Mouse (Mus musculus) hindbrain, embryonic 15.5 days (tissue): ENCODE data around the gene Fryl. TPM values are rescaled to one million over a fixed set of nuclear protein-coding genes. Genes with fewer than 3 reads are reported as not detected.

Experiments used
- ATAC-seq: fragments of 200-750 bp; cut with Nextera tagmentation; 2 replicates; pipeline ENCODE4 v1.8.0; 2017; ENCODE audit warnings: low read depth, moderate number of reproducible peaks, moderate TSS enrichment; ENCODE audit not compliant: low FRiP score
- H3K27ac ChIP-seq: fragments of 300-500 bp; sonication (generic); replicated peaks from 2 replicates; pipeline ENCODE4 v1.5.1; 2015; ENCODE audit warnings: mild to moderate bottlenecking, inconsistent platforms
- H3K27me3 ChIP-seq: fragments of 300-500 bp; sonication (generic); 2 replicates; pipeline ENCODE4 v1.6.1; 2015; ENCODE audit warnings: control low read depth, inconsistent platforms
- H3K36me3 ChIP-seq: fragments of 300-500 bp; sonication (generic); 2 replicates; pipeline ENCODE4 v1.6.1; 2015; ENCODE audit warnings: control low read depth, inconsistent platforms
- H3K4me1 ChIP-seq: fragments of 300-500 bp; sonication (generic); replicated peaks from 2 replicates; pipeline ENCODE4 v1.6.1; 2015; ENCODE audit warnings: control low read depth, inconsistent platforms
- H3K4me2 ChIP-seq: fragments of 300-500 bp; sonication (generic); 2 replicates; pipeline ENCODE4 v1.6.1; 2015; ENCODE audit warnings: moderate library complexity, mild to moderate bottlenecking, inconsistent platforms
- H3K4me3 ChIP-seq: fragments of 300-500 bp; sonication (generic); 2 replicates; pipeline ENCODE4 v1.5.1; 2015; ENCODE audit warnings: mild to moderate bottlenecking, inconsistent platforms
- H3K9ac ChIP-seq: fragments of 300-500 bp; sonication (generic); 2 replicates; pipeline ENCODE4 v1.6.1; 2015; ENCODE audit warnings: inconsistent platforms
- H3K9me3 ChIP-seq: fragments of 300-500 bp; sonication (generic); 2 replicates; pipeline ENCODE4 v1.6.1; 2016; ENCODE audit warnings: control low read depth, inconsistent platforms
- WGBS: fragments of 180-500 bp; shearing (Covaris S2); methylation state at CpG from one replicate; pipeline ENCODE4 v1.1.7; 2015; 5-methylcytosine and 5-hydroxymethylcytosine counted together
- polyA plus RNA-seq: library from polyadenylated mRNA; unstranded; fragments of >200 nt; fragmentation: Nextera tagmentation; extraction: Ambion mirVana; gene quantifications from 2 replicates; pipeline ENCODE4 v1.2.1, GENCODE M21; 2015

Fryl gene
- polyA plus RNA-seq, 1 experiment from 2014 or later = 40.1 TPM

DNA sequence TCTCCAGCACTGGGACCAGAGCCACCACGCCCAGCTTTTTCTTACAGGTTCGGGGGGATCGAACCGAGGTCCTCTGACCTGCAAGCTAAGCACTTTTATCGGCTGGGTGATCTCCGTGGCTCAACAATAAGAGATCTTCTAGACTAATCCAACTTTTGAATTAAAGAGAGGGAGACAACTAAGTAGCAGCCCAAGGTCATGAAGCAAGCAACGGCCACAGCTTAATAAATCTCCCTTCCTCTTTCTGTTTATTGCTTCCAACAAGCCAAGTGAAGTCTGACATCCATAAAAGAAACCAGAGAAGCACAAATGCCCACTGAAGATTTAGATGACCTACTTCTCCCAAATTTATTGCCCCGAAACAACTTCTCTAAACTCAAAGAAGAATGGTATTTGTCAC is 54.3 kb downstream of the Fryl start:
- H3K27ac ChIP-seq = no peak overlapping the region
- H3K9ac ChIP-seq = no peak overlapping the region
- no peaks in the 10 kb centered on the region for H3K9me3 ChIP-seq
- no peak for ATAC-seq
- H3K4me2 ChIP-seq = no peak overlapping the region
- 91% methylated on average over 8 of the region's 8 CpGs for WGBS
- no peaks in the 10 kb centered on the region for H3K27me3 ChIP-seq
- H3K4me3 ChIP-seq = no peak overlapping the region
- H3K4me1 ChIP-seq = no peaks in the 10 kb centered on the region
- H3K36me3 ChIP-seq = no peaks in the 10 kb centered on the region

DNA sequence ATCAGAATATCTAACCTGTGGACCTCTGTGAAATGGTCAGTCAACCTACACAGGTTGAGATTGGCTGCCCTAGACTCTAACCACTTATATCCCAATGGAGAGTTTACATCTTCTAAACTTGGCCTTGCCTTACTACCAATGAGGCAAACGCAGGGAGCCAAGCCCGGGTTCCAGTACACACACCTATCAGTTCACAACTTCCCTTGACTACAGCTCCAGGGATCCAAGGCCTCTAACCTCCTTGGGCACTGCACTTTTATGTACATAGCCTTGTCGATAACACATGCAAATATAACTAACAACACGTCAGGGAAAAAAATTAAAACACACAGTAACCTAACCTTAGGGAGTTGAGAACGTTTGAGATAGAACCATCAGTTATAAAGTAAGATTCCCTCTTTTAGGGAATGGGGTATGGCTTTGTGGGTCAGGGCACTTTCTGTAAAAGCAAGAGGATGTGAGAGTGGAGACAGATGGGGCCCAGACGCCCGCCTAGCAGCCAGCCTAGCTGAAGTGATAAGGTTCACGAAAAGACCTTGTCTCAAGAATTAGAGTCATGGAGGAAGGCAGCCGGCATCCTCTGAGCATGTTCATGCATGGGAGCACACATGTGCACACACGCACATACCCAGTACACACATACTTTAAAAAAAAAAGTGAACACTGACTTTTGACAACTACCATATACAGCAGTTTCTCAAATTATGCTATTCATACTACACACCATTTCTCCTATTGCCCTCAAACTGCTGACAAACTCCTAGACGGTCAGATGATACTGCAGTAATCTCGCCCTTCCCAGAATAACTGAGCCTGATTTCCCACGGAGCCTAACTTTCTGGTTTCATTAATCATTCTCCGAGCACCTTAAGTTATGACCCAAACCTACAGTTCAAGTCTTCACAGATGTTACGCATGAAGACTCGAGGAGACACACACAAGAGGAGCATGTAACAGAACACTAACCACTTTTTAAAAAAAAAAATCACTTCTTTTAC is 55.7 kb downstream of the Fryl start:
- no peak for ATAC-seq
- Histone ChIP-seq H3K27me3 (no peaks in the 10 kb centered on the region), H3K9me3 (no peaks in the 10 kb centered on the region), H3K4me3 (no peak overlapping the region), H3K27ac (no peak overlapping the region), H3K9ac (no peak overlapping the region), H3K4me1 (no peaks in the 10 kb centered on the region), H3K4me2 (no peak overlapping the region), H3K36me3 (no peaks in the 10 kb centered on the region)
- 88% methylated on average over 16 of the region's 16 CpGs for WGBS

DNA sequence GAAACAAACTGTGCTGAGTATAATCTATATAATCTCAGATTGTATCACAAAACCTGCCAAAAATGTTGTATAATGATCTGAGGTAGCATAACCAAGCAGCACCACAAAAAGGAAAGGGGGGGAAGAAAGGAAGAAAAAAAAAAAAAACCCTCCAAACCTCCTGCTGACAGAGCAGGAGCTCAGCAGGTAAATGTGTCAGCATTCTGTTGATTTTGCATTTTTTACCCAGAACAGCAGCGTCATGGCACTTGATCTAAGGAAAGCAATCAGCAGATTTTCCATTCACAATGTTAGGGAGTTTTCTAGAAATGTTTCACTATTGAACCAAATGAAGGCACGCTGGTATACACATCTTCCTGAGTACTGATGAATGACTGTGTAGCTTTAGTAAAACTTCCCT is 56.8 kb downstream of the Fryl start:
- Histone ChIP-seq H3K4me3 (no peak overlapping the region), H3K4me2 (no peak overlapping the region), H3K9ac (no peak overlapping the region), H3K4me1 (no peaks in the 10 kb centered on the region), H3K9me3 (no peaks in the 10 kb centered on the region), H3K27me3 (no peaks in the 10 kb centered on the region), H3K36me3 (peaks cover 2% of the 10 kb centered on the region; the same call in 1 of the 2 replicates), H3K27ac (no peak overlapping the region)
- ATAC-seq = no peak
- WGBS = 81% methylated on average over 2 of the region's 2 CpGs

DNA sequence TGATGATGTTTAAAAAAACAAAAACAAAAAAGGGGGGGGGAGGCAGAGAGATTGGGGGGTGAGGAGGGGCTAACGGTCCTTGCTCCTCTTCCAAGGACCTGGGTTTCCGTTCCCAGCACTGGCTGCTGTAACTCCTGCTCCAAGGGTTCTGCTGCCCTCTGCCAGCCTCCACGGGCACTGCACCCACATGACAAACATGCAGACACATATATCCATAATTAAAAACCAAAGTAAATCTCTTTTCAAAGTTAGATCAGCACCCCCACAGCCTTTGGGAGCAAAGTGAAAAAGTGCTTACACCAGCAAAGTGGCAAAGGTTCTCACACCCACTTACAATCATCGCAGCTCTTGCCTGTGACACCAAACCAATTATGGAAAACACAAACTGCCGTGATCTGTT is 57.7 kb downstream of the Fryl start:
- no peak for ATAC-seq
- no peak overlapping the region for H3K4me2 ChIP-seq
- H3K9ac ChIP-seq = no peak overlapping the region
- WGBS = 92% methylated on average over 5 of the region's 5 CpGs
- H3K4me3 ChIP-seq = no peak overlapping the region
- H3K36me3 ChIP-seq = peaks cover 3% of the 10 kb centered on the region; the same call in 1 of the 2 replicates
- H3K4me1 ChIP-seq = no peaks in the 10 kb centered on the region
- no peak overlapping the region for H3K27ac ChIP-seq
- no peaks in the 10 kb centered on the region for H3K27me3 ChIP-seq
- H3K9me3 ChIP-seq = no peaks in the 10 kb centered on the region

DNA sequence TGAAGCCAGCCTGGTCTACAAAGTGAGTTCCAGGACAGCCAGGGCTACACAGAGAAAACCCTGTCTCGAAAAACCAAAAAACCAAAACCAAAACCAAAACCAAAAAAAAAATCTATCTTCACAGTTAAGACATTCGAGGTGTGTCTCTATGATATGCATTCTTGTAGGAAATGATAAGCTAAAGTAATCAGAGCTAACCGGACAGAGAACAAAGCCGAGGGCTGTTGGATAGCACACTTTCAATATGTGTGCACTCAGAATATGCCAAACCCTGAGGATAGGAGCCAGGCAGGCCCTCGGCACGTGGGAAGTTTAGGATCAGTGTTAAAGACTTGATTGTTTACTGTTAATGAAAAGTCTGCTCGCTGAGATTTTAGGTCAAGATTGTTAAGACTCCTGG is 58.6 kb downstream of the Fryl start:
- no peak for ATAC-seq
- Histone ChIP-seq H3K4me1 (no peaks in the 10 kb centered on the region), H3K9ac (no peak overlapping the region), H3K4me2 (no peak overlapping the region), H3K27me3 (no peaks in the 10 kb centered on the region), H3K27ac (no peak overlapping the region), H3K4me3 (no peak overlapping the region), H3K9me3 (no peaks in the 10 kb centered on the region), H3K36me3 (peaks cover 3% of the 10 kb centered on the region; the same call in 1 of the 2 replicates)
- WGBS = 96% methylated on average over 7 of the region's 7 CpGs

DNA sequence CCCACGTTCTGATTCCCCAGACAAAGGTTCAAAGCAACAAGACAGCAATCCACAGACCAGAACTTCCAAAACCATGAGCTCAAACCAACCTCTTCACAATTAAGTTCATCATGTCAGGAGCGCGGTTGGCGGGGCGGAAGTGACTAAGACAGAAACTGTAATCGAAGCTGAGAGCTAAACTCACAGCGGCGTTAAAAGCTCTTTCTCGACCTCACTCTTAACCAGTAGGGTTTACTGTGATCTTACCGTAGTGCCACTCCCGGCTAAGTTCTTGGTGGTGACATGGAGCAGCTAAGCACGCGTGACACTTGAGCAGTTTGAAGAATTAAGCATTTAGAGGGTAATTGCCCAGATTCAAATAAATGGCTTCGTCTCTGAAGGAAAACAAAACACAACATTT is 61.7 kb downstream of the Fryl start:
- H3K4me1 ChIP-seq = no peaks in the 10 kb centered on the region
- H3K36me3 ChIP-seq = peaks cover 3% of the 10 kb centered on the region; the same call in 1 of the 2 replicates
- H3K4me2 ChIP-seq = no peak overlapping the region
- no peak for ATAC-seq
- WGBS = 88% methylated on average over 14 of the region's 14 CpGs
- no peaks in the 10 kb centered on the region for H3K27me3 ChIP-seq
- no peak overlapping the region for H3K4me3 ChIP-seq
- no peak overlapping the region for H3K9ac ChIP-seq
- H3K9me3 ChIP-seq = no peaks in the 10 kb centered on the region
- H3K27ac ChIP-seq = no peak overlapping the region

DNA sequence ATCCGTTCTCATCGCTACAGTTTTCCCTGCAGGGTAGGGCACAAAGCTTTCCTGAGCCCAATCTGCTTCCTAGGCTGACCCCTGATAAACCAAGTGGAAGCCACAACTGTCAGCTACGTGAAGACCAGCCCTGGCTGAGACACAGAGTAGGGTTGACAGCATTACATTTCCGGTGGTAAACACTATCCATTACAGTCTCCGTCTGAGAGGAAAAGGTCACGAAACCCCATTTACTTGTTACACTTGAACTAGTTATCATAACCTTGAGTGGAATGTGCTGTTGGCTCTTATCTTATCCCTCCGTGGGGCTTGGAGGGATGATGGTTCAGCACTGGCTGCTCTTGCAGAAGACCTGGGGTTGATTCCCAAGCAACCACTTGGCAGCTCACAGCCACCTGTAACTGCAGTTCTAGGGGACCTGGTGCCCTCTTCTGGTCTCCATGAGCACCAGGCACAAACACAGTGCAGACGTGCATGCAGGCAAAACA is 62.3 kb downstream of the Fryl start:
- Histone ChIP-seq H3K4me1 (no peaks in the 10 kb centered on the region), H3K27me3 (no peaks in the 10 kb centered on the region), H3K36me3 (peaks cover 3% of the 10 kb centered on the region; the same call in 1 of the 2 replicates), H3K4me2 (no peak overlapping the region), H3K9me3 (no peaks in the 10 kb centered on the region), H3K4me3 (no peak overlapping the region), H3K27ac (no peak overlapping the region), H3K9ac (no peak overlapping the region)
- 84% methylated on average over 8 of the region's 8 CpGs for WGBS
- no peak for ATAC-seq

DNA sequence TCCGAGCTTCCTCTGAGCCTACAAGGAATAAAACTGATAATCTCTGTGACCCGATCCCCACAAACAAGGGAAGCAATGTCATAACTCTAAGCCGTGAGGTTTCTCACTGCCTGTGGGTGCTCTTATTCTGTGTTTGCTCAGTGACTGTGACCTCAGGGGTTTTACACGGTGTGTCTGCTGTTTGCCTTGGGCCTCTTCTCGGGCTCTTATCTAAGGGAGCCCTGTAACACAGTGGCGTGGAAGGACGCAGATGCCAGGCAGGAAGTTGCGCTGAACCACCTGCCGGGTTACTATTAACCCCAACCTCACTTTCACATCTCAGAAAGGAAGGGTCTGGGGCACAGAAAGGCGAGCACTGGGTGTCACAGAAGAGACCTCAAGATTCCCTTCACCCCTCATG is 62.8 kb downstream of the Fryl start:
- Histone ChIP-seq H3K4me3 (no peak overlapping the region), H3K4me1 (no peaks in the 10 kb centered on the region), H3K36me3 (peaks cover 3% of the 10 kb centered on the region; the same call in 1 of the 2 replicates), H3K9me3 (no peaks in the 10 kb centered on the region), H3K9ac (no peak overlapping the region), H3K4me2 (no peak overlapping the region), H3K27me3 (no peaks in the 10 kb centered on the region), H3K27ac (no peak overlapping the region)
- WGBS = 83% methylated on average over 10 of the region's 10 CpGs
- no peak for ATAC-seq

DNA sequence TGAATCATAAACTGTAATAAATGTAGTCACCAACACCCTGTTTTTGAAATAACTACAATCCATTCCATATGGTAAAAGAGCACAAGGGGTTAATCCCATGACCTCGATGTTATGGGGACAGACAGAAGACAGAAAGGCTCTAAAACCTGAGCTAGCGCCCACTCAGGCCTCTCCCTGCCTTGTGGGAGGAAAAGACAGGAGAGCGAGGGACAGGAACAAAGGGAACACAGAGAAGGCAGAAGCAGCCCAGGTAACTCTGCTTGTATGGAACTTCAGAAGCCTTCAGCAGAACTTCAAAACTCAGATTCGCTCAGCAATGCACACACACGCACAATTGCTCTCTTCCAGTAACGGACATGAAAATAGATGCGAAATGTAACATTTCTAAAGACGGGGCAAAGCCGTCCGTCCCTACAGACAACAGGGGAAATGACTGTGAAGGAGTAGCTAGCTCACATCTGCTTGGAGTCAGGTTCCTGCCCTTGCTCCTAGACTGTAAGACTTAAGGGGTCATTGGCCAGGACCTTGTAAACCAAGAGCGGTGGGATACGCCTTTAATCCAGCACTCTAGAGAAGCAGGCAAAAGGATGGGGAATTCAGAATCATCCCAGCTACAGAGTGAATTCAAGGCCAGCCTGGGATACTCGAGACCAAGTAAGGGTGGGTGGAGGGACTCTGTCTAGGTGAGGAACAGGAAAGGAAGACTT is 63.4 kb downstream of the Fryl start:
- no peak overlapping the region for H3K27ac ChIP-seq
- 90% methylated on average over 13 of the region's 13 CpGs for WGBS

DNA sequence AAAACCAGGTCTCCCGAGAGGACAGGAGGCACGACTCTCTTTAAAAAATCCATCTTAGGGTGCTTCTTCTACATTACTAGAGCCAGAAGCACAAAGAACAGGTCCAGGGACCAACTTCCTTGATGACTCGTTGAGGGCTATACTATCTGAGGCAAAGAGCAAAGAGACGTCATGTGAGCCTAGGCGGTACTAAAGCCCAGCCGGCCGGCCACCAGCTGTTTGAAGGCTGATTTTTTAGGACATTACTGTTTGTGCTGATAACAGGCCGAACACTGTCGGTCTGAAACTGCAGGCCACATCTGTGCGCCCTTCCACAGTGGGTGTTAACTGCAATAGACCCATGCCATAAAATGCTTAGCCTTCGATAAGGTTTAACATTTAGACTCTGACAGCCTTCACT is 64.7 kb downstream of the Fryl start:
- H3K4me3 ChIP-seq = no peak overlapping the region
- no peaks in the 10 kb centered on the region for H3K9me3 ChIP-seq
- ATAC-seq = no peak
- H3K27ac ChIP-seq = no peak overlapping the region
- H3K27me3 ChIP-seq = no peaks in the 10 kb centered on the region
- H3K36me3 ChIP-seq = peaks cover 3% of the 10 kb centered on the region; the same call in 1 of the 2 replicates
- H3K4me2 ChIP-seq = no peak overlapping the region
- H3K4me1 ChIP-seq = no peaks in the 10 kb centered on the region
- H3K9ac ChIP-seq = no peak overlapping the region
- 88% methylated on average over 11 of the region's 11 CpGs for WGBS

More for the DNA sequence above, 63.4 kb downstream of the Fryl start:
- H3K9ac ChIP-seq = no peak overlapping the region
- no peaks in the 10 kb centered on the region for H3K9me3 ChIP-seq
- no peaks in the 10 kb centered on the region for H3K4me1 ChIP-seq
- H3K36me3 ChIP-seq = peaks cover 3% of the 10 kb centered on the region; the same call in 1 of the 2 replicates
- no peak overlapping the region for H3K4me2 ChIP-seq
- H3K27me3 ChIP-seq = no peaks in the 10 kb centered on the region
- no peak for ATAC-seq
- H3K4me3 ChIP-seq = no peak overlapping the region

DNA sequence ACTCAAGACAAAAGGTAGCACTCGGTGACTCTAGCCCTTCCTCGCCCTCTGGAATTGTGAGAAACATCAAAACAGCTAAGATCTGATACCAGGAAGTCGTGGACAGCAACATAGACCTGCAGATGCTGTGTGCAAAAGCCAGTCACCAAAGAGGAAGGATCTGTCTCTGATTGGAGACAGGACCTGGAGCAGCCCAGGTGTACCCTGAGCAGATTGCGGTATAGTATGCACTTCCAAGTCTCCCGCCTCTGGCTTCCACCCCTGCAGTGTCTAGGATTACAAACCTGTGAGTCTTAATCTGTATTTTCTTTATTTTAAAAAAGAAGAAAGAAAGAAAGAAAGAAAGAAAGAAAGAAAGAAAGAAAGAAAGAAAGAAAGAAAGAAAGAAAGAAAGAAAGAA is 66.3 kb downstream of the Fryl start:
- H3K4me3 ChIP-seq = no peak overlapping the region
- 84% methylated on average over 5 of the region's 5 CpGs for WGBS
- no peaks in the 10 kb centered on the region for H3K9me3 ChIP-seq
- H3K27ac ChIP-seq = no peak overlapping the region
- H3K4me2 ChIP-seq = no peak overlapping the region
- no peak for ATAC-seq
- H3K27me3 ChIP-seq = no peaks in the 10 kb centered on the region
- no peak overlapping the region for H3K9ac ChIP-seq
- H3K4me1 ChIP-seq = no peaks in the 10 kb centered on the region
- H3K36me3 ChIP-seq = peaks cover 3% of the 10 kb centered on the region; the same call in 1 of the 2 replicates
